Mouse (Mus musculus) MEL (cell line): Measurements from ENCODE around the gene Sorbs2. TPM values are rescaled to one million over a fixed set of nuclear protein-coding genes. Genes with fewer than 3 reads are reported as not detected.

ENCODE experiments used
- DNase-seq: peaks from one replicate; pipeline ENCODE4 v3.0.0; 2011; ENCODE audit warnings: low read depth, low spot score
- H3K27ac ChIP-seq: 2 replicates; pipeline ENCODE4 v1.5.1; 2012; ENCODE audit warnings: low read depth, mild to moderate bottlenecking, control low read depth, low read length, moderate library complexity; ENCODE audit not compliant: control insufficient read depth
- H3K27me3 ChIP-seq, 2 experiments: fragments of 150-350 bp in 1 of 2; sonication (generic) in 1 of 2; 2 replicates each; pipeline ENCODE4 v1.6.1; 2012; ENCODE audit warnings: low read length in 2 of 2, mild to moderate bottlenecking in 2 of 2, improper control_type of control experiment in 1 of 2, moderate library complexity in 1 of 2; ENCODE audit not compliant: insufficient read depth in 2 of 2, control insufficient read depth in 1 of 2
- H3K36me3 ChIP-seq, 2 experiments: 2 replicates each; pipeline ENCODE4 v1.6.1; 2012 to 2014; ENCODE audit warnings: low read length in 2 of 2, improper control_type of control experiment in 1 of 2, inconsistent platforms in 1 of 2, mild to moderate bottlenecking in 1 of 2; ENCODE audit not compliant: insufficient read depth in 2 of 2, control insufficient read depth in 1 of 2
- H3K4me1 ChIP-seq, 2 experiments: fragments of 150-350 bp in 1 of 2; sonication (generic) in 1 of 2; 2 replicates each; pipeline ENCODE4 v1.6.1; 2012; ENCODE audit warnings: low read length in 2 of 2, improper control_type of control experiment in 1 of 2, mild to moderate bottlenecking in 1 of 2; ENCODE audit not compliant: insufficient read depth in 2 of 2, control insufficient read depth in 1 of 2
- H3K4me3 ChIP-seq, 2 experiments: fragments of 150-350 bp in 1 of 2; sonication (generic) in 1 of 2; 2 replicates each; pipeline ENCODE4 v1.5.1; 2012; ENCODE audit warnings: low read depth in 2 of 2, low read length in 2 of 2, mild to moderate bottlenecking in 2 of 2, moderate library complexity in 2 of 2, control low read depth in 1 of 2, improper control_type of control experiment in 1 of 2; ENCODE audit not compliant: control insufficient read depth in 1 of 2, insufficient read depth in 1 of 2
- H3K79me2 ChIP-seq: 2 replicates; pipeline ENCODE4 v1.6.1; 2012; ENCODE audit warnings: mild to moderate bottlenecking, low read length, moderate library complexity; ENCODE audit not compliant: control insufficient read depth, poor library complexity, insufficient read depth
- H3K9ac ChIP-seq: 2 replicates; pipeline ENCODE4 v1.6.1; 2012; ENCODE audit warnings: low read depth, mild to moderate bottlenecking, control low read depth, low read length, moderate library complexity; ENCODE audit not compliant: control insufficient read depth, poor library complexity, severe bottlenecking
- H3K9me3 ChIP-seq: fragments of 150-350 bp; sonication (generic); replicated peaks from 2 replicates; pipeline ENCODE4 v1.6.1; 2012; ENCODE audit warnings: mild to moderate bottlenecking, low read length, improper control_type of control experiment, moderate library complexity; ENCODE audit not compliant: insufficient read depth
- BHLHE40 ChIP-seq: IDR thresholded peaks from 2 replicates; pipeline ENCODE4 v1.6.1; 2012; ENCODE audit warnings: low read depth, mild to moderate bottlenecking, inconsistent platforms, low read length, improper control_type of control experiment, borderline replicate concordance
- CHD2 ChIP-seq: IDR thresholded peaks from 2 replicates; pipeline ENCODE4 v1.6.1; 2011; ENCODE audit warnings: low read length, improper control_type of control experiment
- CTCF ChIP-seq, 3 experiments: IDR thresholded peaks in 2 of 3; conservative IDR thresholded peaks in 1 of 3; 2 replicates each; pipeline ENCODE4 v1.5.1; 2011 to 2012; ENCODE audit warnings: low read length in 3 of 3, low read depth in 2 of 3, mild to moderate bottlenecking in 2 of 3, improper control_type of control experiment in 1 of 3, inconsistent platforms in 1 of 3, mixed read lengths in 1 of 3, moderate library complexity in 1 of 3; ENCODE audit not compliant: control insufficient read depth in 1 of 3, insufficient read depth in 1 of 3, poor library complexity in 1 of 3, severe bottlenecking in 1 of 3
- E2F4 ChIP-seq: IDR thresholded peaks from 2 replicates; pipeline ENCODE4 v1.6.1; 2011; ENCODE audit warnings: low read depth, low read length, improper control_type of control experiment, borderline replicate concordance
- ELF1 ChIP-seq: IDR thresholded peaks from 2 replicates; pipeline ENCODE4 v1.6.1; 2014; ENCODE audit warnings: low read depth, mild to moderate bottlenecking, inconsistent platforms, low read length, improper control_type of control experiment, moderate library complexity
- ETS1 ChIP-seq: IDR thresholded peaks from 2 replicates; pipeline ENCODE4 v1.6.1; 2012; ENCODE audit warnings: low read depth, mild to moderate bottlenecking, inconsistent platforms, low read length, improper control_type of control experiment, moderate library complexity
- HCFC1 ChIP-seq: IDR thresholded peaks from 2 replicates; pipeline ENCODE4 v1.6.1; 2012; ENCODE audit warnings: low read depth, mild to moderate bottlenecking, inconsistent platforms, low read length, improper control_type of control experiment, moderate library complexity
- KAT2A ChIP-seq: conservative IDR thresholded peaks from 2 replicates; pipeline ENCODE4 v1.6.1; 2012; ENCODE audit warnings: low read depth, low read length, improper control_type of control experiment, inconsistent platforms
- MAFK ChIP-seq: IDR thresholded peaks from 2 replicates; pipeline ENCODE4 v1.6.1; 2011; ENCODE audit warnings: low read depth, mild to moderate bottlenecking, low read length, improper control_type of control experiment, borderline replicate concordance
- MAX ChIP-seq: IDR thresholded peaks from 2 replicates; pipeline ENCODE4 v1.6.1; 2011; ENCODE audit warnings: low read length, improper control_type of control experiment
- MAZ ChIP-seq: IDR thresholded peaks from 2 replicates; pipeline ENCODE4 v1.6.1; 2012; ENCODE audit warnings: low read depth, mild to moderate bottlenecking, inconsistent platforms, low read length, improper control_type of control experiment
- MEF2A ChIP-seq: IDR thresholded peaks from 2 replicates; pipeline ENCODE4 v1.6.1; 2014; ENCODE audit warnings: low read depth, mild to moderate bottlenecking, inconsistent platforms, low read length, improper control_type of control experiment; ENCODE audit not compliant: poor library complexity, insufficient replicate concordance, severe bottlenecking; ENCODE audit errors: extremely low read depth
- MXI1 ChIP-seq: IDR thresholded peaks from 2 replicates; pipeline ENCODE4 v1.6.1; 2011; ENCODE audit warnings: mild to moderate bottlenecking, low read depth, low read length, improper control_type of control experiment
- MYB ChIP-seq: IDR thresholded peaks from 2 replicates; pipeline ENCODE4 v1.6.1; 2011; ENCODE audit warnings: mild to moderate bottlenecking, low read depth, low read length, improper control_type of control experiment
- MYC ChIP-seq: IDR thresholded peaks from 2 replicates; pipeline ENCODE4 v1.6.1; 2011; ENCODE audit warnings: low read depth, mild to moderate bottlenecking, low read length, improper control_type of control experiment, moderate library complexity
- NELFE ChIP-seq: IDR thresholded peaks from 2 replicates; pipeline ENCODE4 v1.6.1; 2011; ENCODE audit warnings: low read depth, low read length, improper control_type of control experiment
- NRF1 ChIP-seq: IDR thresholded peaks from 2 replicates; pipeline ENCODE4 v1.6.1; 2014; ENCODE audit warnings: low read depth, mild to moderate bottlenecking, inconsistent platforms, low read length, improper control_type of control experiment, moderate library complexity; ENCODE audit not compliant: poor library complexity, insufficient read depth, severe bottlenecking
- POLR2A ChIP-seq, 2 experiments: IDR thresholded peaks; 2 replicates each; pipeline ENCODE4 v1.6.1; 2011 to 2012; ENCODE audit warnings: low read length in 2 of 2, mild to moderate bottlenecking in 2 of 2, control low read depth in 1 of 2, improper control_type of control experiment in 1 of 2, low read depth in 1 of 2, moderate library complexity in 1 of 2; ENCODE audit not compliant: control insufficient read depth in 1 of 2, insufficient read depth in 1 of 2, poor library complexity in 1 of 2
- RAD21 ChIP-seq: IDR thresholded peaks from 2 replicates; pipeline ENCODE4 v1.6.1; 2011; ENCODE audit warnings: mild to moderate bottlenecking, low read depth, low read length, improper control_type of control experiment
- RCOR1 ChIP-seq: IDR thresholded peaks from 2 replicates; pipeline ENCODE4 v1.6.1; 2012; ENCODE audit warnings: low read depth, mild to moderate bottlenecking, inconsistent platforms, low read length, improper control_type of control experiment
- SIN3A ChIP-seq: IDR thresholded peaks from 2 replicates; pipeline ENCODE4 v1.6.1; 2012; ENCODE audit warnings: low read length, improper control_type of control experiment, inconsistent platforms
- SMC3 ChIP-seq: IDR thresholded peaks from 2 replicates; pipeline ENCODE4 v1.6.1; 2011; ENCODE audit warnings: low read depth, low read length, improper control_type of control experiment
- TCF12 ChIP-seq: IDR thresholded peaks from 2 replicates; pipeline ENCODE4 v1.6.1; 2014; ENCODE audit warnings: low read depth, mild to moderate bottlenecking, inconsistent platforms, low read length, improper control_type of control experiment, moderate library complexity
- USF1 ChIP-seq: IDR thresholded peaks from 2 replicates; pipeline ENCODE4 v1.6.1; 2014; ENCODE audit warnings: low read depth, mild to moderate bottlenecking, inconsistent platforms, low read length, improper control_type of control experiment, moderate library complexity
- USF2 ChIP-seq, 2 experiments: IDR thresholded peaks; 2 replicates each; pipeline ENCODE4 v1.6.1; 2011 to 2012; ENCODE audit warnings: improper control_type of control experiment in 2 of 2, low read length in 2 of 2, borderline replicate concordance in 1 of 2, inconsistent platforms in 1 of 2, low read depth in 1 of 2, mild to moderate bottlenecking in 1 of 2; ENCODE audit not compliant: insufficient read depth in 1 of 2
- ZKSCAN1 ChIP-seq: IDR thresholded peaks from 2 replicates; pipeline ENCODE4 v1.6.1; 2012; ENCODE audit warnings: low read depth, mild to moderate bottlenecking, inconsistent platforms, low read length, improper control_type of control experiment, moderate library complexity
- polyA plus RNA-seq, 2 experiments: library from polyadenylated mRNA; stranded (reverse) in 1 of 2; unstranded in 1 of 2; fragments of >175 nt in 1 of 2; fragments of >200 nt in 1 of 2; gene quantifications; 2 replicates each; pipeline versions ENCODE4 v1.2.1 to v1.2.4; 2012; ENCODE audit warnings: low replicate concordance in 2 of 2, low read depth in 1 of 2; ENCODE audit not compliant: insufficient read length in 2 of 2, insufficient read depth in 1 of 2, missing spikeins in 1 of 2
- total RNA-seq: library from RNA; depleted of rRNA; stranded (reverse); fragments of 300-350 nt; gene quantifications from 2 replicates; pipeline ENCODE4 v1.2.3, GENCODE M21; 2012

The Sorbs2 gene
- total and polyA plus RNA-seq, 3 experiments = not detected

DNA sequence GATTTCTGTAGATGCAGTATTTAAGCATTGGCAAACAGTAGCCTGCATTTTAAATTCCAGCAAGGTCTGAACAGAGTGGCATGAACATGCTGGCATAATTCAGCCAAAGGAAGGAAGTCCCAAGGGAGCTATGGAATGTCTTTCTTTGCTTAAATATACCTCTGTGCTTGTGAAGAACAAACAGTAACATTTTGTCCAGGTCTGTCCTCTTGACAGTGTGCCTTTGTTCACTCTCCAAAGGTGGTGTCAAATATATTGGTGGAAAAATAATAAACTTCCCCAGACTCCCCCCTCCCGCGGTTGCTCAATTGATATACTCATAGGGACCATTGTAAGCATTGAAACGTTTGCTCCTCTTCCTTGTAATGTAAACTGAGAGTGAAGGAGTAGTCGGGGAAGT lies 154.0 kb downstream of the Sorbs2 start:
- Histone ChIP-seq H3K27ac (no peak overlapping the region), H3K9ac (no peak overlapping the region), H3K4me3 (no peak overlapping the region), H3K36me3 (no peaks in the 10 kb centered on the region), H3K4me1 (no peaks in the 10 kb centered on the region), H3K27me3 (no peaks in the 10 kb centered on the region; a peak in 1 of 4 replicates), H3K9me3 (no peaks in the 10 kb centered on the region), H3K79me2 (no peaks in the 10 kb centered on the region)
- TF ChIP-seq POLR2A (IDR thresholded peaks at IDR 0.05; ENCODE audit: control insufficient read depth in 1 of 2, insufficient read depth in 1 of 2, low read depth in 1 of 2, low read length in 2 of 2, poor library complexity in 1 of 2) (no peak), CHD2 (no peak), ZKSCAN1 (no peak), NELFE (no peak), HCFC1 (no peak), MEF2A (no peak), MAFK (no peak), CTCF (IDR thresholded peaks at IDR 0.05 in 2 of 3, conservative IDR thresholded peaks at IDR 0.05 in 1 of 3; ENCODE audit: control insufficient read depth in 1 of 3, insufficient read depth in 1 of 3, low read depth in 2 of 3, low read length in 3 of 3, poor library complexity in 1 of 3, severe bottlenecking in 1 of 3) (no peak), RCOR1 (no peak), MYB (no peak), USF2 (IDR thresholded peaks at IDR 0.05; ENCODE audit: borderline replicate concordance in 1 of 2, insufficient read depth in 1 of 2, low read depth in 1 of 2, low read length in 2 of 2) (no peak), E2F4 (no peak), ELF1 (no peak), MAX (no peak), KAT2A (no peak), MYC (no peak), ETS1 (no peak), NRF1 (no peak), TCF12 (no peak), BHLHE40 (no peak)
- DNase-seq = no peak

DNA sequence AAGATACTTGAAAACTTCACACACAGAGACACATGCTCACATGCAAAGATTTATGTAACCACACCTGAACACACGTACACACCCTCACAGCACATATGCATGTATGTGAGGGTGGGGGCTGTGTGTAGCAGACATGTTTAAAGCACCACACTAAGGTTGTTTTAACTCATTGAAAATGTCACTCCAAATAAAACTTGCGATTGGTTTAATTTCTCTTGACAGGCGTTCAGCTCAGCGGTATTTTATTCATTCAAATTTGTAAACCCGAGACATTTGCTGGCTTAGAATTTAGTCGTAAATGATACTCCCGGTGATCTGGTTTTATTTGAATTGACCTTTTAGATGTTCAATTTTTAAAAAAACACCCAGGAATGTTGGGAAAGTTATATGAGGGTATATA lies 158.6 kb downstream of the Sorbs2 start:
- H3K4me1 ChIP-seq = no peaks in the 10 kb centered on the region
- no peaks in the 10 kb centered on the region for H3K79me2 ChIP-seq
- no peak for DNase-seq
- H3K27ac ChIP-seq = no peak overlapping the region
- no peak overlapping the region for H3K4me3 ChIP-seq
- no peak overlapping the region for H3K9ac ChIP-seq
- no peak for TF ChIP-seq MXI1
- no peak for TF ChIP-seq RAD21
- TF ChIP-seq E2F4 = no peak
- TF ChIP-seq ETS1 = no peak
- no peak for TF ChIP-seq MEF2A
- TF ChIP-seq MYC = no peak
- TF ChIP-seq USF1 = no peak
- TF ChIP-seq MYB = no peak
- TF ChIP-seq NELFE = no peak
- no peak for TF ChIP-seq BHLHE40
- no peak for TF ChIP-seq MAX
- TF ChIP-seq CTCF (IDR thresholded peaks at IDR 0.05 in 2 of 3, conservative IDR thresholded peaks at IDR 0.05 in 1 of 3; ENCODE audit: control insufficient read depth in 1 of 3, insufficient read depth in 1 of 3, low read depth in 2 of 3, low read length in 3 of 3, poor library complexity in 1 of 3, severe bottlenecking in 1 of 3) = no peak
- TF ChIP-seq SIN3A = no peak
- no peak for TF ChIP-seq RCOR1
- TF ChIP-seq MAZ = no peak
- no peak for TF ChIP-seq SMC3
- TF ChIP-seq HCFC1 = no peak
- no peaks in the 10 kb centered on the region for H3K9me3 ChIP-seq
- H3K27me3 ChIP-seq = no peaks in the 10 kb centered on the region; a peak in 1 of 4 replicates
- no peaks in the 10 kb centered on the region for H3K36me3 ChIP-seq
